Mouse (Mus musculus) cerebellum, adult 11-12 months (tissue): ENCODE measurements around the gene Borcs7.

Source experiments
- DNase-seq: peaks from one replicate; pipeline ENCODE4 v3.0.0; 2022

Borcs7 gene

GRCm38 (mm10) chr19:46689460-46690372, at the start of gene Borcs7:
TSS of gene Borcs7 (plus strand) at chr19:46689906.
- DNase-seq = peak; percentile 86

- no peak for DNase-seq
Measured at GRCm38 (mm10) chr19:46640780-46641179, 48.9 kb upstream of the Borcs7 start.

GRCm38 (mm10) chr19:46641420-46642085, 48.2 kb upstream of the Borcs7 start:
- no peak for DNase-seq

GRCm38 (mm10) chr19:46642136-46642753, 47.5 kb upstream of the Borcs7 start:
- no peak for DNase-seq

- DNase-seq = no peak
Measured at GRCm38 (mm10) chr19:46643236-46643635, 46.5 kb upstream of the Borcs7 start.

GRCm38 (mm10) chr19:46644343-46644792, 45.3 kb upstream of the Borcs7 start:
- DNase-seq = no peak

- DNase-seq = no peak
Measured at GRCm38 (mm10) chr19:46644793-46645602, 44.7 kb upstream of the Borcs7 start.

- no peak for DNase-seq
Measured at GRCm38 (mm10) chr19:46646041-46646481, 43.6 kb upstream of the Borcs7 start.

- no peak for DNase-seq
Measured at GRCm38 (mm10) chr19:46647254-46647653, 42.5 kb upstream of the Borcs7 start.

- DNase-seq = no peak
Measured at GRCm38 (mm10) chr19:46647850-46648249, 41.9 kb upstream of the Borcs7 start.

- DNase-seq = no peak
Measured at GRCm38 (mm10) chr19:46648565-46648964, 41.1 kb upstream of the Borcs7 start.

GRCm38 (mm10) chr19:46653188-46653587, 36.5 kb upstream of the Borcs7 start:
- DNase-seq = no peak

- no peak for DNase-seq
Measured at GRCm38 (mm10) chr19:46653616-46654235, 36.0 kb upstream of the Borcs7 start.

GRCm38 (mm10) chr19:46655626-46656025, 34.1 kb upstream of the Borcs7 start:
- no peak for DNase-seq

GRCm38 (mm10) chr19:46656151-46656840, 33.4 kb upstream of the Borcs7 start:
- DNase-seq = no peak

GRCm38 (mm10) chr19:46657339-46658020, 32.2 kb upstream of the Borcs7 start:
- no peak for DNase-seq

- DNase-seq = no peak
Measured at GRCm38 (mm10) chr19:46658348-46658747, 31.4 kb upstream of the Borcs7 start.

GRCm38 (mm10) chr19:46658851-46659250, 30.9 kb upstream of the Borcs7 start:
- DNase-seq = no peak

- no peak for DNase-seq
Measured at GRCm38 (mm10) chr19:46661511-46661910, 28.2 kb upstream of the Borcs7 start.

- no peak for DNase-seq
Measured at GRCm38 (mm10) chr19:46662214-46662613, 27.5 kb upstream of the Borcs7 start.

GRCm38 (mm10) chr19:46662784-46663183, 26.9 kb upstream of the Borcs7 start:
- DNase-seq = no peak
